In the genomic region with DNA sequence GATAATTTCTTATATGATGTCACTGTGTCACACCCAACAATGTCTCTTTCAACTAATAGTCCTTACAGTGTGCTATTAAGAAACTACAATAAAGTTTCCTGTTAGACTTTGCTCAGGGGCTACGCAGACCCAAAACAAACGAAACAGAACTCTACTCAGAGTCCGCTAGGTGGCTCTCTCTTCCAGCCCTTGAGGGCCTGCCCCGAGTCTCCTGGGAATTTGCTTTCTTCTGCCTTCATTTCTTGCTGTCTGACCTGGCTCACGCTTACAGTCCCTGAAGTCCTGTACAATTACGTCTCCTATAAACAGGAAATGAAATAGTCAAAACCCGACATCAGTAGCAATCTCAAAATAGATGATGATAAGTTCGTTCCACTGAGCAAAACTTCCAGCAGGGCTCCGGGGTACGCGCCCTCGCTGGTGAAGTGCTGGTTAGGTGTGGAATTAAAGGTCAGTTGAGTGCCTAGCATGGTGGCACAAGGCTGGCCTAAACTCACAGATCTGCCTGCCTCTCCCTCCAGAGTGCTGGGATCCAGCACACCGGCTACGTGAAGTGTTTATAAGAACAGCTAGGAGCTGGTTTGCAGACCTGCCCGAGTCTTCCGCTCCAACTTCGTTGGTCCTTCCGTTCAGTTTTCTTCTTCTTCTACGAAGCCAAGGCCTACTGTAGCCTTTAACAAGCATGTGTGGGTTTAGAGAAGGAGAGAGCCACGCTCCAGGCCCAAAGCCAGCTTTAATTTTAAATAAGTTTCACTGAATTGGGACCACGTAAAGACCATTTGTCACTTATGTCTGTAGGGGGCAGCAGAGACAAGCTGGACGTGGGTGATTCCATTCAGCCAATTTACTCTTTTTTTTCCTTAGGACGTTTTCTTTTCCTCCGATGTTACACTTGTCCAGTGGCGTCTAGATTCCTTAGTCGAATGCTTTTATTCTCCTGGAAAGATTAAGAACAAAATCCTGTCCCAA, we compare ENCODE assay signal across 8 mouse cellular contexts. TPM values are rescaled to one million over a fixed set of nuclear protein-coding genes. Genes with fewer than 3 reads are reported as not detected.
DNase-seq lines count a peak whose midpoint lies in the region; ATAC-seq lines count a peak whose summit lies in the region.

No protein-coding gene starts in this region.

- H3K9me3 ChIP-seq in intestine, embryonic 15.5 days = no peaks in the 10 kb centered on the region
- H3K9me3 ChIP-seq in limb, embryonic 11.5 days (ENCODE audit: control insufficient read depth, low read length) = no peaks in the 10 kb centered on the region
- H3K9me3 ChIP-seq in midbrain, embryonic 12.5 days = no peaks in the 10 kb centered on the region

- no peak overlapping the region for H3K9ac ChIP-seq in intestine, embryonic 15.5 days
- 0 out of 2 replicates have a peak overlapping the region, but pooled peaks have one; percentile 27 for H3K9ac ChIP-seq in limb, embryonic 11.5 days (ENCODE audit: low read length)
- H3K9ac ChIP-seq in midbrain, embryonic 12.5 days (replicated peaks) = no peak overlapping the region

- H3K4me2 ChIP-seq in intestine, embryonic 15.5 days (replicated peaks) = peak overlapping the region; percentile 62
- H3K4me2 ChIP-seq in limb, embryonic 11.5 days (ENCODE audit: low read depth, severe bottlenecking) = peak overlapping the region; percentile 35; the same call in 1 of the 2 replicates
- H3K4me2 ChIP-seq in midbrain, embryonic 12.5 days (replicated peaks) = peak overlapping the region; percentile 43

- peaks cover 4% of the 10 kb centered on the region for H3K4me1 ChIP-seq in intestine, embryonic 15.5 days (replicated peaks)
- no peaks in the 10 kb centered on the region for H3K4me1 ChIP-seq in limb, embryonic 11.5 days (ENCODE audit: control insufficient read depth, insufficient read depth, low read length)
- peaks cover 7% of the 10 kb centered on the region for H3K4me1 ChIP-seq in midbrain, embryonic 12.5 days

- peak overlapping the region; percentile 19 for H3K4me3 ChIP-seq in intestine, embryonic 15.5 days (replicated peaks)
- no peak overlapping the region for H3K4me3 ChIP-seq in limb, embryonic 11.5 days (ENCODE audit: low read depth, low read length)
- H3K4me3 ChIP-seq in midbrain, embryonic 12.5 days = 0 out of 2 replicates have a peak overlapping the region, but pooled peaks have one; percentile 13

- peak overlapping the region; percentile 44; the same call in 1 of the 2 replicates for H3K27ac ChIP-seq in intestine, embryonic 15.5 days
- no peak overlapping the region for H3K27ac ChIP-seq in limb, embryonic 11.5 days (replicated peaks; ENCODE audit: low read depth, low read length)
- no peak overlapping the region for H3K27ac ChIP-seq in midbrain, embryonic 12.5 days (replicated peaks)

- no peaks in the 10 kb centered on the region for H3K27me3 ChIP-seq in intestine, embryonic 15.5 days (replicated peaks)
- H3K27me3 ChIP-seq in limb, embryonic 11.5 days (ENCODE audit: control insufficient read depth, insufficient read depth, low read length) = no peaks in the 10 kb centered on the region
- no peaks in the 10 kb centered on the region for H3K27me3 ChIP-seq in midbrain, embryonic 12.5 days

- peak; percentile 55 for ATAC-seq in granulocyte monocyte progenitor cell, adult 5-6 weeks (replicated peaks; ENCODE audit: poor library complexity, severe bottlenecking)
- ATAC-seq in intestine, embryonic 15.5 days = peak; percentile 77
- no peak; the same call in 1 of the 2 replicates for ATAC-seq in limb, embryonic 11.5 days (ENCODE audit: insufficient number of reproducible peaks, low FRiP score, low TSS enrichment, low read depth)
- ATAC-seq in midbrain, embryonic 12.5 days (ENCODE audit: low FRiP score, low read depth) = 0 out of 2 replicates have a peak, but pooled peaks have one; percentile 19

- no peaks in the 10 kb centered on the region for H3K36me3 ChIP-seq in intestine, embryonic 15.5 days
- H3K36me3 ChIP-seq in limb, embryonic 11.5 days (ENCODE audit: control insufficient read depth, insufficient read depth, low read length) = no peaks in the 10 kb centered on the region
- H3K36me3 ChIP-seq in midbrain, embryonic 12.5 days = no peaks in the 10 kb centered on the region

- 18% methylated on average over 26 of the region's 26 CpGs for WGBS in intestine, embryonic 15.5 days
- 29% methylated on average over 26 of the region's 26 CpGs for WGBS in limb, embryonic 11.5 days
- WGBS in midbrain, embryonic 12.5 days = 28% methylated on average over 26 of the region's 26 CpGs

- DNase-seq in A20 (ENCODE audit: low read depth, low spot score) (peak; percentile 92), WW6 (ENCODE audit: low read depth, low spot score) (peak; percentile 34)
- peak; percentile 94 for DNase-seq in embryo, embryonic 10.5 days (ENCODE audit: low spot score)
- peak; percentile 72 for DNase-seq in limb, embryonic 11.5 days (ENCODE audit: low spot score)
- peak; percentile 57 to 74 for DNase-seq in spleen, postnatal 4 days (ENCODE audit: low spot score in 2 of 2)

RNA-seq across cellular contexts. Expression of gene Treh, which starts 17.7 kb away (rescaled TPM):
- total RNA-seq in granulocyte monocyte progenitor cell, adult 5-6 weeks (2014; fragmentation: Nextera tagmentation) = not detected in 2 replicates
- not detected in 2 replicates for total RNA-seq in granulocyte monocyte progenitor cell, adult 5-6 weeks (2017)
- not detected in 2 replicates for polyA plus RNA-seq in intestine, embryonic 15.5 days (2015; fragmentation: Nextera tagmentation; extraction: Ambion mirVana)
- not detected in 2 replicates for polyA plus RNA-seq in limb, embryonic 11.5 days (2014; fragmentation: Nextera tagmentation; extraction: Ambion mirVana)
- not detected in 2 replicates for polyA plus RNA-seq in midbrain, embryonic 12.5 days (2016; fragmentation: Nextera tagmentation; extraction: Ambion mirVana)

RNA-seq across cellular contexts. Expression of gene Ddx6, which starts 50.7 kb away (rescaled TPM):
- total RNA-seq in granulocyte monocyte progenitor cell, adult 5-6 weeks (2014; fragmentation: Nextera tagmentation) = 72.4 and 75.7 TPM in 2 replicates
- total RNA-seq in granulocyte monocyte progenitor cell, adult 5-6 weeks (2017) = 79.6 and 80.6 TPM in 2 replicates
- 14.6 and 14.7 TPM in 2 replicates for polyA plus RNA-seq in intestine, embryonic 15.5 days (2015; fragmentation: Nextera tagmentation; extraction: Ambion mirVana)
- polyA plus RNA-seq in limb, embryonic 11.5 days (2014; fragmentation: Nextera tagmentation; extraction: Ambion mirVana) = 16.1 and 18.2 TPM in 2 replicates
- polyA plus RNA-seq in midbrain, embryonic 12.5 days (2016; fragmentation: Nextera tagmentation; extraction: Ambion mirVana) = 23.8 and 25.2 TPM in 2 replicates

Comparison
In these comparisons a context has a peak if more than half of its experiments do, and no peak if none do; other contexts are left out.
1. DNase-seq: peak in every context shown above with its lines; median percentile 94 in embryo, embryonic 10.5 days; 92 in A20; 72 in limb, embryonic 11.5 days; 66 in spleen, postnatal 4 days; 34 in WW6.